Mouse (Mus musculus) bone marrow, adult 2 months (tissue): Measurements from ENCODE around the gene Zfp488.

Experiments used
- CTCF ChIP-seq: fragments of 200-500 bp; IDR thresholded peaks from 2 replicates; pipeline ENCODE4 v1.5.1; 2011; ENCODE audit warnings: low read length, control low read depth; ENCODE audit not compliant: control insufficient read depth, insufficient read depth
- POLR2A ChIP-seq: fragments of 200-500 bp; IDR thresholded peaks from 2 replicates; pipeline ENCODE4 v1.6.1; 2011; ENCODE audit warnings: low read depth, mild to moderate bottlenecking, control low read depth, low read length, borderline replicate concordance; ENCODE audit not compliant: control insufficient read depth

GRCm38 (mm10) chr14:33931853-33932252, 46.7 kb downstream of the Zfp488 start:
- TF ChIP-seq CTCF = no peak
- no peak for TF ChIP-seq POLR2A
